Mouse (Mus musculus): ENCODE results near the gene Stkld1.

DNA sequence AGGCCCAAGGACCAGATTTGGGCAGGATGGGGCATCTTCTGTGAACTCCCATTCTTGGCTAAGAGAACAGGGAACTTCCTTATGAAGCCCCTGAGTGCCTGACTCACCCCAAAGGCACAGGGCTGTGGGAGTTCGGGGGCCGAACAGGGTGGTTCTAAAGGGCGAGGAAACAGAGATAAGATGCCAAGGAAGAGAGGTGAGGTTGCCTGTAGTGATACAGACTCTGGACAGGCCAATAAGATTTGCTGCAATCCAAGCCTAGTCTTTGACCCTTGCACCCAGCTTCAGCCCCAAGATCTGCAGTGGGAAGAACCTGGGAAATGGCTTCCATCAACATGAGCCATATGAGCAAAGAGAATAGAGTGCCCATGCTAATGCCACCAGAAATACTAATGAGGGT, 9.4 kb downstream of the Stkld1 start:
- TF ChIP-seq CTCF (IDR thresholded peaks at IDR 0.05; ENCODE audit: low read depth) (no peak), EP300 (optimal IDR thresholded peaks at IDR 0.05) (no peak)
